Mouse (Mus musculus) bone marrow macrophage, adult 2 months (primary cell): ENCODE measurements around the gene Sbno2.

Source experiments
- CTCF ChIP-seq: IDR thresholded peaks from 2 replicates; pipeline ENCODE4 v1.5.1; 2012; ENCODE audit warnings: low read depth, mild to moderate bottlenecking, low read length, moderate library complexity
- POLR2A ChIP-seq: IDR thresholded peaks from 2 replicates; pipeline ENCODE4 v1.6.1; 2012; ENCODE audit warnings: mild to moderate bottlenecking, low read depth, low read length, borderline replicate concordance

DNA sequence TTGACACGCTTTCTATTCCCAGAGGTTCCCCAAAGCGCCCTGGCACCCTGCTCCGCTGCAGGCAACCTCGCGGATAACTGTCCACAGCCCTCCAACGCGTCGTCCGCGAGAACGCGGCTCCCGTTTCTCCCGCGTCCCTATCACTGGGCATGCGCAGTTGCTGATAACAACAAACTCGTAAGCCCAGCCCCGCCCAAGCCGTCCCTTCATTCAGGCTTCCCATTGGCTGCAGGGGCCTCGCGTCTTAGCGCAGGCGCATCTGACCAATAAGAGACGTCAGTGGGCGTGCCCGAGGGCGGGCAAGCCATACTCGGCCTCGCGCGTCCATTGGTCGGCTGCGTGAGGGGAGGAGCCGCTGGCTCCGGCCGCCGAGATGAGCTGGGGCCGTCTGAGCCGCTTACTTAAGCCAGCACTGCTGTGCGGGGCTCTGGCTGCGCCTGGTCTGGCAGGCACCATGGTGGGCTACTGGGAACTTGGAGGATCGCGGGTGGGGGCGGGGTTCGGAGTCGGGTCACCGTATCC, 52.1 kb downstream of the Sbno2 start:
- TF ChIP-seq CTCF, result no peak
- peak; percentile 79 for TF ChIP-seq POLR2A
